Mouse (Mus musculus): ENCODE measurements at regions not wholly inside any gene's neighbourhood (a gene's known extent, or its start where the extent isn't known, plus 50 kb on each side); places are given as distances from the start of the nearest gene placed in this dataset.

GRCm38 (mm10) chrY:43772246-43772645 is 492.0 kb downstream of the Gm21739 start:
- peak in 1 of 2 experiments; percentile 0 for DNase-seq (ENCODE audit: low spot score in 2 of 2)

Measured in urinary bladder, adult 18-20 months (tissue).